Mouse (Mus musculus) layer of hippocampus, adult 18-20 months (tissue): ENCODE results near the gene Kcnh4. TPM values are rescaled to one million over a fixed set of nuclear protein-coding genes. Genes with fewer than 3 reads are reported as not detected.

Experiments used
- DNase-seq, 2 experiments: peaks; one replicate each; pipeline ENCODE4 v3.0.0; 2022; ENCODE audit warnings: low spot score in 2 of 2
- total RNA-seq, 2 experiments: library from RNA; stranded (reverse); gene quantifications; 2 replicates each; pipeline ENCODE4 v1.2.3; 2021

The Kcnh4 gene
- total RNA-seq, 2 experiments from 2014 or later = 2.0 to 2.1 TPM

- DNase-seq = no peak
Observed at GRCm38 (mm10) chr11:100767871-100768270, 8.1 kb upstream of the Kcnh4 start.

GRCm38 (mm10) chr11:100766726-100767125 is 7.0 kb upstream of the Kcnh4 start:
- DNase-seq = no peak

- DNase-seq = no peak
Observed at GRCm38 (mm10) chr11:100762831-100763230, 3.1 kb upstream of the Kcnh4 start, which contains the start of gene Hcrt. Gene Hcrt (minus strand): TSS chr11:100762931.

GRCm38 (mm10) chr11:100761547-100762045 is 1.9 kb upstream of the Kcnh4 start:
- peak; percentile 81 to 89 for DNase-seq

GRCm38 (mm10) chr11:100758707-100759610 is 783 bp downstream of the Kcnh4 start:
- DNase-seq = peak in 1 of 2 experiments; percentile 29

- no peak for DNase-seq
Observed at GRCm38 (mm10) chr11:100757566-100757965, 2.2 kb downstream of the Kcnh4 start.

GRCm38 (mm10) chr11:100756476-100756875 is 3.3 kb downstream of the Kcnh4 start:
- DNase-seq = no peak

- DNase-seq = no peak
Observed at GRCm38 (mm10) chr11:100754693-100755057, 5.1 kb downstream of the Kcnh4 start.

GRCm38 (mm10) chr11:100754021-100754692 is 5.6 kb downstream of the Kcnh4 start:
- peak in 1 of 2 experiments; percentile 47 for DNase-seq

GRCm38 (mm10) chr11:100752294-100752693 is 7.4 kb downstream of the Kcnh4 start:
- no peak for DNase-seq

- peak in 1 of 2 experiments; percentile 61 for DNase-seq
Observed at GRCm38 (mm10) chr11:100750127-100750526, 9.6 kb downstream of the Kcnh4 start.

GRCm38 (mm10) chr11:100749469-100749868 is 10.3 kb downstream of the Kcnh4 start:
- peak in 1 of 2 experiments; percentile 27 for DNase-seq

- DNase-seq = peak in 1 of 2 experiments; percentile 37
Observed at GRCm38 (mm10) chr11:100748620-100749019, 11.1 kb downstream of the Kcnh4 start.

- no peak for DNase-seq
Observed at GRCm38 (mm10) chr11:100747114-100747513, 12.6 kb downstream of the Kcnh4 start.

- DNase-seq = no peak
Observed at GRCm38 (mm10) chr11:100746546-100746945, 13.2 kb downstream of the Kcnh4 start.

GRCm38 (mm10) chr11:100745085-100745484 is 14.7 kb downstream of the Kcnh4 start:
- DNase-seq = peak in 1 of 2 experiments; percentile 67

GRCm38 (mm10) chr11:100741348-100741747 is 18.4 kb downstream of the Kcnh4 start:
- DNase-seq = no peak

GRCm38 (mm10) chr11:100738749-100739148 is 21.0 kb downstream of the Kcnh4 start:
- no peak for DNase-seq

- DNase-seq = peak; percentile 99
Observed at GRCm38 (mm10) chr11:100738066-100738604, 21.6 kb downstream of the Kcnh4 start, which contains the start of gene Rab5c. Gene Rab5c (minus strand): TSS chr11:100738215.

GRCm38 (mm10) chr11:100737105-100737733 is 22.5 kb downstream of the Kcnh4 start:
- no peak for DNase-seq

- no peak for DNase-seq
Observed at GRCm38 (mm10) chr11:100736746-100737080, 23.0 kb downstream of the Kcnh4 start.
